Mouse (Mus musculus) gastrocnemius, adult 18-20 months (tissue): ENCODE data around the gene Gm9958. TPM values are rescaled to one million over a fixed set of nuclear protein-coding genes. Genes with fewer than 3 reads are reported as not detected.

Source experiments
- DNase-seq: peaks from one replicate; pipeline ENCODE4 v3.0.0; 2021; ENCODE audit warnings: low spot score
- total RNA-seq, 2 experiments: library from RNA; stranded (reverse); gene quantifications; 2 replicates each; pipeline ENCODE4 v1.2.3; 2021

The Gm9958 gene
- total RNA-seq, 2 experiments from 2014 or later: 0.40 to 0.53 TPM

DNA sequence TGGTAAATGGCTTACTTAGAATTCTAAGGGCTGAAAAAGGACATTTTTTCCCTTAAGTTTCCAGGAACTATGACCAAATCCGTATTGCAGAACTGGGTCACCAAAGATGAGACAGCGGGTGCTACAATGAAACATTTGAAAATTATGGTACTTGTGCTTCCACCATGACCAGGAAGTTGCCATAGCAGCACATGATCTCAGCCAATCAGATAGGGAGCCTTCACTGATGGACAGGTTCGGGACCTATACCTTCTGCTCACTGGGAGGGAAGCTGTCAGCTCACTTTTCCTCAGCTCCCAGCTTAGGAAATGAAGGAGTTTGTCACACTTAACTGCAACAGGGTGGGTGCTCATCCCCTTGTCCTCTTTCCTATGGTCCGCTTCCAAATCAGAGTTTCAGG lies 29.8 kb downstream of the Gm9958 start:
- no peak for DNase-seq

- DNase-seq: no peak
These were observed 38.2 kb downstream of the Gm9958 start for GRCm38 (mm10) chr5:90405210-90405609.

GRCm38 (mm10) chr5:90414142-90414924 lies 47.3 kb downstream of the Gm9958 start:
- no peak for DNase-seq

DNA sequence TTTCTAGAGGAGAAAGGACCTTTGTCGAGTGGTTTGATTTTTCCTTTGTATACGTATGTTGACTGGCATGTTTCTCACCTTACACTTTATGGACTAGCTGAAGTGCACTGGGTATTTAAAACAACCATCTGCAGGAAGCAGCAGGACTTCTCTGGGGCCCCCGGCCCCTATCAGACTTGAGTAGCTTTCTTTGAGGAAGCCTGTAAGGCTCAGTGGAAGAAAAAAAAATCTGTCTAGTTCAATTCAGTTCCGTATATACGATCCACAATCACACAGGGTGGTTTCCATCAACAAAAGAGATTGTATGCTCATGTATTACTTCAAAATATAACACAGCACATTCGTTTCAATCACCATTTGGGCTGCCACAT lies 47.9 kb downstream of the Gm9958 start:
- no peak for DNase-seq

Other genes starting within 250 kb of the Gm9958 start
- gene Cox18, start 143.2 kb upstream of the Gm9958 start, total RNA-seq: 1 to 10 TPM; 8.7 to 9.2 TPM
- 10 to 100 TPM; 46.7 to 51.7 TPM for gene Ankrd17, start 627 bp upstream of the Gm9958 start, total RNA-seq
- 10 to 100 TPM in 1 of 2 experiments, under 1 TPM in 1; 0.14 to 26.8 TPM for gene Alb, start 93.7 kb downstream of the Gm9958 start, total RNA-seq
- not detected for gene Afp, start 123.5 kb downstream of the Gm9958 start, total RNA-seq
- gene Afm, start 151.7 kb downstream of the Gm9958 start, total RNA-seq: under 1 TPM in 1 of 2 experiments, not detected in 1; 0.17 TPM
- gene 5830473C10Rik, start 193.9 kb downstream of the Gm9958 start, total RNA-seq: not detected